Mouse (Mus musculus) gonadal fat pad, adult 2 months (tissue): ENCODE measurements around the gene Cav3. TPM values are rescaled to one million over a fixed set of nuclear protein-coding genes. Genes with fewer than 3 reads are reported as not detected.

Source experiments
- DNase-seq: peaks from one replicate; pipeline ENCODE4 v3.0.0-alpha.2; 2012; ENCODE audit warnings: low read depth
- polyA plus RNA-seq: library from polyadenylated mRNA; depleted of rRNA; stranded (reverse); fragments of >200 nt; gene quantifications from 2 replicates; pipeline ENCODE4 v1.2.3, GENCODE M21; 2012; rRNA removed

Cav3 gene
- 5.3 and 5.9 TPM in 2 replicates for polyA plus RNA-seq

DNA sequence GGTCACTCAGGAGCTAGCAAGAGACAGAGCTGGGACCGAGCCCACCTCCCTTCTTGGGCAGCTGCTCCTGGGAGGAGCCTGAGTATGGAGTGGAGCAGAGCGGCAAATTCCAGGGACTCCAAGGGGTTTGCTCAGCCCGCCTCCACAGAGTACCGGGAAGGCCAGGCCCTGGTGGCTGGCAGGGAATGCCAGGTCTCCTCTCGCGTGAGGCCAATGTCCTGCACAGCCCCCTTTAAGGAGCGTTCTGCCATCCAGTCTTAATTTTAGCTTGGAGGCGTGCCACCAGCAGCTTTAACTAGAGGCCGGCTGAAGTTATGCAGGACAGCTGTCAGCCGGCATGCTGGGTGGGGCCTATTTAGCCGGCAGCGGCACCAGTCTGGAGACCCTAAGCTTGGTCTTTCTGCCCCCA lies at the start of gene Cav3:
Gene Cav3 (plus strand): TSS at position 165 of the 409 bp plus-strand sequence.
- DNase-seq: no peak

DNA sequence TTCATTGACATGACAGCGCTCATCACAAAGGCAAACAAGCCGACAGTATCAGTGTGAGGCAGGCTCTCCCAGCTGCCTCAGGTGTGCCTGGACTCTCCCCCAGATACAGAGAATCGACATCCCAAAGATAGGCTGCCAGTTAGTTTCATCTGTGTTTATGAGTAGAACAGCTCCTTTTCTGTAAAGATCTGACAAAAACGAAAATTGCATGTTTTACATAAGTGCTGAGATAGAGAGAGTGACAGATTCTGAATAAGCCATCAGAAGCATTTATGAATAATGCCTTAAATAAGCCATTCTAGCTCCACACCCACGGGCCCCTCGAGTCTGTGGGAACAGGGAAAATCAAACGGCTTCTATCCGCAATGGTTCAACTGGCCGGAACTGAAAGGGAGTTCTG lies 40.0 kb upstream of the Cav3 start:
- no peak for DNase-seq

DNA sequence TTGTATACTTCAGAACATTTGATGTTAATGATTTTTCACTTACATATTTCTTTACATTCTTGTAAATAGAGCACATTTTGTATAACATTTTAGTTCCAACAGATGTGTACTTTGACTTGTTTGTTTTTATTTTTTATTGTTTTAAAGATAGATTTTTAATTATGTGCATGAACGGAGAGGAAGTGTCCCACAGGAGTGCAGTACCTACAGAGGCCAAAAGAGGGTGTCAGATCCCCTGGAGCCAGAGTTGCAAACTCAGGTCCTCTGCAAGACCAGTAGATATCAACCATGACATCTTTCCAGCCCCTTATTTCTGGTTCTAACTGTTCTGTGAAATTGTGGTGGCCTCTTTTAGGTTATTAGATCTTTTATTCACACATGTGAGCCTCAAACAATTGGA lies 38.4 kb upstream of the Cav3 start:
- no peak for DNase-seq

DNA sequence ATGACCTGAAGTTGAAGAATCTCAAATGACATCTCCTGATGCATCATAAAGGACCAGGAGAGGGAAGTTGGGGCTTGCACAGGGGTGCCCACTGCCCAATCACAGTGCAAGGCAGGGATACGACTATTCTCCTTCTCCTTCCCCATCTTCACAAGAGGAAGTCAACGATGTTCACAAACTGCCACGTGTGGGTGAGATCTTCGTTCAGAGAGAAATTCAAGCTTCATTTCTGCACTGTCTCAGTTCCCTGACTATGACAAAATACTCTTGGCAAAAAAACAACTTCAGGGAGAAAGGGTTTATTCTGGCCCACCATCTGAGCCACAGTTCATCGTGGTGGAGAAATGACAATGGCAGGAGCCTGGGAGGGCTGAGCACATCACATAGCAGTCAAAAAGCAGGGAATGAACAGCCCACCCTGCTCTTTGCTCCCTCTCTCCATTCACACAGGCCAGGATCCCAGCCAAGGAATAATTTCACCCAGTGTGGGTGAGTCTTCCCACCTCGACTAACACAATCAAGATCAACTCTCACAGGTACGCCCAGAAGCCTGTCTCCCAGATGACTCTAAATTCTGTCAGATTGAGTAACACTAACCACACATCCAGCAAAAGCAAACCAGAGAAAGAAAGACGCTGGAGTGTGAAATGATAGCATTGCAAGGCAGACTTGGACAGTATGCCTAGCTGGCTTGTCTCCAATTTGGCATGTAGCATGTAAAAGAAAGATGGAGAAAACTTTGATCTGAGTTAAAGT lies 35.4 kb upstream of the Cav3 start:
- DNase-seq: no peak

DNA sequence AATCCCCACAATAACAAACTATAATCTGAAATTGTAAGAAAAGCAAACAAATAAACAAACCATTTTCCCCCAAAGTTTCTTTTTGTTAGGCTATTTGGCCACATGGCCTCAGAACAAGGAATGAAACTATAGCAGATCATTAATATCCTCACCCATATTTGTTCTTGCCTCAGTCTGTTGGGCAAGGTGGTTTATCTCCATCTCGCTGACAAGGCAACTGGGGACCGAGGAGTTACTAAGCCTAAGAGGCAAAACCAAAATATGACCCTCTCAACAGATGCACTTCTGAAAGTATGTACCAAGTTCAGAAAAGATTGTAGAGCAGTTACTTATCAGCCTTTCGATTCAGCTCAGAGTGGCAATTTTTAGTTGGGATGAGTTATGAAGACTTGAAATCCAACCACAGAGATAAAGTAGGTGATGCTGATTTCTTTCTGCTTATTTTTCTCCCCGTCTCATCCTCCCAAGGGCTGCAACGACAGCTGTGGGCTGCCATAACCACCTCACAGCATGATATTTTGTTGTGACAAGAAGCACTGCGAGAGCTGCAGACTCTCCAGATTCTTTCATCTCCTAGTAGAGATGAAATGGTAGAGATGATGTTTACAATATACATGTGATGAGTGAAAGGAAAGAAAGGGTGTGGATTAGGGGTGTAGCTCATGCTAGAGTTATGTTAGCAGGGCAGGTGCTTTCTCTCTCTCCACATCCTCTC lies 33.1 kb upstream of the Cav3 start:
- DNase-seq: no peak

DNA sequence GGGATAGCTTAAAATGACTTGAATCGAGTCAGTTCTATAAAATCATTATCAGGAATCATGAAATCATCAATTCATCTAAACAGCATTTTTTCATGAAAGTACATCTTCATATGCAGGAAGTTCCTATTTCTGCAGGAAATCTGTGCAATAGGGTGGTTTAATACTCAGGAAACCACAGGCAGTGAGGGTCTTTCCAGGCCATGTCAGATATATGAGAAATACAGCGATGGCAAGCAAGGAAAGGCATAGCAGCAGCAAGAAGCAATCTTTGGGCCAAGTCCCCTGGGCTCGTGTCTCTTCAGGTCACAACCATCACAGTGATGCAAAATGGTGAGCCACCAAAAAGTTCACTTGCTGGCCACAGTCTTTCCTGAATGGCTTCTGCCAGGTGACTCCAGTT lies 13.6 kb upstream of the Cav3 start:
- no peak for DNase-seq

DNA sequence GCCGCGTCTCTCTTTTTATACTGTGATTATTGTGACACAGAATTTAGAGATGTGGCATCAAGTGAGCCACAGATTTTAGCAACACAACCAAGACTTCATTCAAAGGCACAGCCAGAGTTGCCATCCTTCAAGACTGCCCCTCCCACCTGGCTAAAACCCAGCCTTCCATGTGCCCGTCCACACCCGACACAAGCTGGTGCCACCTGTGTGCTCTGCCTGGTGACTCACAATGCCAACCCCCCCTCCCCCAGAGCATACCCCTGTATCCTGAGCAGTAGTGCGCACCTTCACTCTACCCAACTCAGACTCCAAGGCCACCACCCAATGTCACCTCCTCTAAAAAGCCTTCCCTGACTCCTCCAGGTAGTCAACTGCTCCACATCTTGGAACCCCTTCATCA lies 2.2 kb downstream of the Cav3 start:
- DNase-seq: no peak

DNA sequence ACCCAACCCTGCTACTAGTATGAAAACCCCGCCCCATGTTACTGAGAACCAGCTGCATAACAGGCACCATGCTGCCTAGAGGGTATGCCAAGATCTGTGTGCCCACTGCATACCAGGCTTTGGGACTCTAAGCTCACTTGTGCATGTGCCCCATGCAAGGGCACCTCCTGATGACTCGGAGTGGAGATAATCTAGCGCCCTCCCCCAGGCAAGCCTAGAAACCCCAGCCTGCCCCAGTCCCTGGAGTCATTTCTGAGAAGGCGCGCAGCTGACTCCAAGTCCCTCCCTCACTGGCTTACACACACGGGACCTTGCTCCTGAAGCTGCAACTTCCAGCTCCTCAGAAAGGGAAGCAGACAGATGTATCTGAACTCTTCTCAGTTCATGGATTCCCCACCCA lies 4.0 kb downstream of the Cav3 start:
- DNase-seq: no peak

DNA sequence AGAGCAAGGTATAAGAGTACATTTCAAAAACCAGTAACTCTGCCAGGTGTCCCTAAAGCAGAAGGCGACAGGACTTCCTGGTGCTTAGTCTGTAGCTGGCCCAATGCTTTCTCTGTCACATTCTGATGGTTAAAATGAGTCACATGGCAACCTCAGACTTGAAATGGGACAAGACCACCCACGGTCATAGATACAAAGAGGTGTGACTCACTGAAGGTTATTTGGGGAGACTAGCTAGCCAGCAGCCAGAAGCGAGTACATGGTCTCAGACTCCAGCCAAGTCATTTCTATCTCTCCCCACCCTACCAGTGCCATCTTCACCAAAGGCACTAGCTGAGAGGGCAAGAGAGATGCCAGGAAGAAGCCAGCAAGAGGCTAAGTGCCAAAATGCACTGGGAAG lies 6.1 kb downstream of the Cav3 start:
- DNase-seq: no peak

DNA sequence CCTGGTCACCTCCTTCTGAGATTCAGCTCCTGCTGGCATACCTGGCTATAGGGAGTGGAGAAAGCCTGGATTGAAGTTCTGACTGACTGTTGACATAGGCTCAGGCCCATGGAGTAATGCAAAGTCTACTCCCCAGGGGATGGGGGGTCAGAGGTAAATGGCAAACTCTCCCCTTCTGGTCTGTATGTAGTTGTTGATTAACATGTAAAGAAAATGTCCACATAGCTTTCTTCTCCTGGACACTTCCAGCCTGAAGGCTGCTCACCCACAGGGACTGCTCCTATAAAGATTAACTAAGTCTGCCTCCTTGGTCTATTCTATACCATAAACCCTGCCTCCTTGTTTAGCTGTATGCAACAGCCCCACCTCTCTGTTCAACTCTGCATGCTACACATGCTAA lies 6.7 kb downstream of the Cav3 start:
- DNase-seq: no peak

DNA sequence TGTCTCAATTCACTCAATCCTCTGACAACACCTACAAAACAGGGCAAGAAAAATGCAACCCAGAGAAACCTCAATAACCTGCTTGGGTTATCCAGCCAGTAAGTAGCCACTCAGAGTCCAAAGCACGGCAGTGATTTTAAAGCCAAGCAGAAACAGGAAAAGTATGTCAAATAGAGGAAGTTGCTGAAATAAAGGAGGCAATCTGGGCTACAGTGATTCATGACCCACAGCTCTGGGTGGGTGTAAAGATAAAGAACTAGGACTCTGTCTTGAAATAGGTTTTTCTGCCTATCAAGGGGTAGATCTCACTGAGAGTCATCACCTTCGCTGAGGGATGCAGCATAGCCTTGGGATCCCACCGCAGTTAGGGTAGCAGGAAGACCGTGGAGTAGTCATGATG lies 12.3 kb downstream of the Cav3 start:
- DNase-seq: no peak

DNA sequence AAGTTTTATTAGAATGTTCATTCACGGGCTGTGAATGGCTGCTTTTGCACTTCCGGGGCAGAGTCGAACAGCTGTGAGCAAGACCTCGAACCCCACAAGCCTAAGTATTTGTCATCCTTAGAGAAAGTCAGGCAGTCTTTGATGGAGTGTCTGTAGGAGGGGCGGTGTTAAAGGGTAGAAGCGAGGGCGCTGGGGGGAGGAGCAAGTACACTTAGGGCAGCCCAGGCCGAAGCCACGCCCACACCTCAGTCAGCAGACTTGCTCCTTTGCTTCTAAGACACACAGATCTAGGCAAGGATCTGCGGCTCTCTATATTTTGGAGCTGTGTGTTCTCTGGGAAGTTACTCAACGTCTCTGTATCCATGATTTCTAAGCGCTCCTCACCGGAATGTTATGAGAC lies 20.6 kb downstream of the Cav3 start:
- DNase-seq: no peak

DNA sequence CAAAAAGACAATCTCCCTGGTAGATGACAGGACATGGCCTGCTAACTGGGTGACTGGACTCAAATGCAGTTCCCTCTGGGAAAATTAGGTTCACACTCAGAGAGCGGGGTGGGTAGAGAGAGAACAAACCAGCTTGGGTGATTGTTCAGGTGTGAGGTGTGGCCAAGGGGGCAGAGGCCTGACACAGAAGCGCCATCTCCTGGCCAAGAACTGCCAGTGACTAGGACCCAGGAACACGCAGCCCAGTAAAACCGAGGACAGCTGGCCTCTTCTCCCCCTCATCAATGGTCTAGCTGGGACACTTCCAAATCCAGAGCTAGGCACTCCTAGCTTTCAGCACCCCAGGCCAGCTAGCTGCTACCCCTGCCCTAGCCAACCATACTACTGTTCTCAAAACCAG lies 25.0 kb downstream of the Cav3 start:
- DNase-seq: no peak

DNA sequence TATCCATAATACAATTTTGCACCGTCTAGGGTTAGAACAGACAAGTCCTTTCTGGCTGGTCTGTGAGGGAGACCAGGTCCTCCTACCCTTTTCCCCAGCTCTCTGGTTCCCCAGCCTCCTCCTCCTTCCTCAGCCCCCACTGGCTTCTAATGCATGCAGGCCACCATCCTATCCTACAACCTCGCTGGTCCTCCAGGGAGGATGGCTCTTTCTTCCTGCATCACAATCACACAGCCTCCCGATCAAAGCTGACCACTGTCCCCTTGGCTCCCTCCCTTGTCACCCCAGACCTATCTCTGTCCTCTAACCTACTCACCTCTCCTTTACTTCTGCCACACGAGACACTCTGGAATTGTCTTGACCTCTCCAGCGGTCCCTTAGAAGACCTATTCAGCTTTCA lies 28.7 kb downstream of the Cav3 start:
- no peak for DNase-seq

DNA sequence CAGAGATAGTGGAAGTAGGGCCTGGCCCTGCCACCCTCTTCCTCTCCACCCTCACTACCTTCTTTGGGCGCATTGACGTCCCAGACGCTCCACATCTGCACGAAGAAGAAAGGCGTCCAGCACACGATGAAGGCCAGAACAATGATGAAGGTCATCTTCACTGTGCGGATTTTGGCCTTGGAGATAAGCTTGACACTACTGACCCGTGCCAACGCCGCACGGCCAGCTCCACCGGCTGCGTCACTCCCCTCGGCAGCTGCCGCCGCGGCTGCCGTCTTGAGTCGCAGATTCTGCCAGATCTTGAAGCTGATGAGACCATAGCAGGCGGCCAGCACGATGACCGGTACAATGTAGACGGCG lies 29.5 kb downstream of the Cav3 start:
- no peak for DNase-seq

DNA sequence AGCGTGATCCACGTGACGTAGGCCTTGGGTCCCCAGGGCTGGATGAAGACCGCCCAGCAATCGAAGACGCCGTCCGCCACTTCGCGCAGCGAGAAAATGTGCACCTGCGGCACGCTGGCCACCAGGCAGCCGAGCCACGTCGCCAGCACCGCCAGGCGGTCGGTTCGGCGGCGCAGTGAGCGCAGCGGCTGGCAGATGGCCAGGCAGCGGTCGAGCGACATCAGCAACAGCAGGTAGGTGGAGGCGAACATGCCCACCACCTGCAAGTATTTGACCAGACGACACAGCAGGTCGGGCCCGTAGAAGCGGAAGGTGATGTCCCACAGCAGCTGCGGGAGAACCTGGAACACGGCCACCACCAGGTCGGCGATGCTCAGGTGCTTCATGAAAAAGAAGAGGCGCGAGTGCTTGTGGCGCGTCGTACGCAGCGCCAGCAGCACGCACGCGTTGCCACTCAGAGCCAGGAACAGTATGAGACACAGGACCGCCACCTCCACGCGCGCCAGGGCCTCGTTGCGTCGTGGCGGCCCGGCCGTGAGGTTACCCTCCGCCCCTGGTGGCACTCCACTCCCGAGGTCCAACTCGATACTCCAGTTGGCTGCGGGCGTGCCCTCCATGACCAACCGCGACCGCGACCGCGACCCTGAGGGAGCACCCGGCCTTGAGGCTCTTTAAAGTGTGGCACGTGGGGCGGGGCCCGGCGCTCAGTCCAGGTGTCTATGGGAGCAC lies 30.0 kb downstream of the Cav3 start:
- no peak for DNase-seq

DNA sequence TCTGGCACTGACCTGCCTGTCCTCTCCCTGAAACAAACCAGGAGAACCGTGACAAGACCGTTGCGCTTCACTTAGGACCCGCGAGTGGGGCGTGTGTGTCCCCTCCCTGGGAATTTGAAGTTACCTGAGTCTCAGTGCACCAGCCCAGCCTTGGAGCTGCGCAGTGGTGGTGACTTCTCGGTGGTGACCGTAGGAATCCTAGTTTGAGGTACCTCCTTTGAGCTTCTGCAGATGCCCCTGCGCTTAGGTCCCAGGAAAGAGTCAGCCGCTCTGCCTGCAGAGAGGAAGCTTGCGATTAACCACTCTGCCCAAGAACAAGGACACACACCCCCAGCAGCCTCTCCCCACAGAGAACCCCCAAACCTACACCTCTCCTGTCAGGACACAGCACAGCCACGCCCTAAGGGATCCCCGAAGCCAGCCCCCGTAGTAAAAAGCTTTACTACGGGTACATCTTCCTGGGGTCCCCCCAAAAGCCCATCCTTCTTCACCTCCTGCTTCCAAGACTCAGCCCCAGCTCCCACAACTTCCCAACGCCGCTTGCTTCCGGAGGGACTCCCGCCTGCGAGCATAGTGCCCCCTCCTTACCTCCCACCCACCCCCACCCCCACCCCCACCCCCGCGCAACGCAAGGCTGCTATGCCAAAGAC lies 30.7 kb downstream of the Cav3 start, which contains the start of gene Oxtr:
Gene Oxtr (minus strand): TSS at position 34 of the 650 bp plus-strand sequence.
- DNase-seq: no peak

DNA sequence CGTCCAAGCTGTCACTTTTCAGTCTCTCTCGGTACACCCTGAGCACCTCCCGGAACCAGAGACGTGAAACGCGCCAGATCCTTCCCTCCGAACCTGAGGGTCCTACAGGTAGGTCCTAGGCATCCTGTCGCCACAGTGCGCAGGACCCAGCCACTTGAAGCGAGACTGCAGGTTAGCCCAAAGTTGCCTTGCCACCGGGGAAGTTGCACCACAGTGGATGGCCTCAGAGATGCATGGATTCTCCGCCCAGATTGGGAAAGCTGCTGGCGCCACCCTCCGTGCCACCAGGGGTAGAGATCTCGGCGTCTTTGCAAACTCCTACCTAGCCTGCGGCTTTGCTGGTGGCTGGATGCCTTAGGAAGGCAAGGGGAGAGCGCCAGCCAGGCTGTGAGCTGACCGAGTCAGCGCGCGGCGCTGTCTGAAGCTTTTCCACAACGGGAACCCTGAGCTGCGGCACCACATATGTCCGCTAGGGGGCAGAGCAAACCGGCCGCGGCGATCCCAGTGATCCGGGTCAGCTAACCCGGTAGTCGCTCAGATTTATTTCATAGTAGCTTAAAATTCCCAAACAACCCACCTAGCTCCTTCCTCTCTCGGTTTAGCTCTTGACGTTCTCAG lies 31.4 kb downstream of the Cav3 start:
- DNase-seq: no peak

DNA sequence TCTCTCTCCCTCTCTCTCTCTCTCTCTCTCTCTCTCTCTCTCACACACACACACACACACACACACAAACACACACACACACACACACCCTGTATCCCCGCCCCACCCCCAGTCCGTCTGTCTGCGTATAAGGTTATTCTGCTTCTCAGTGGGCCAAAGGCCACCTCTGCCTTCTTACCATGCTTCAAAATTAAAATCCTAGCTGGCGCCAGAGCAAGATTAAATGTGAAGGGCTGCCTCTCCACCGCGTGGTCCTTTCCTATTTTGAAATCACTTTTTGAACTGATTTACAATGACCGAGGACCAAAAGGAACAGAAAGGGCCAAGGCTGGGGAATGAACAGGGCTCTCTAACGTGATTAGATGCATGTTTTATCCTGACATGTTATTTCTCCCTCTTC lies 32.2 kb downstream of the Cav3 start:
- no peak for DNase-seq

DNA sequence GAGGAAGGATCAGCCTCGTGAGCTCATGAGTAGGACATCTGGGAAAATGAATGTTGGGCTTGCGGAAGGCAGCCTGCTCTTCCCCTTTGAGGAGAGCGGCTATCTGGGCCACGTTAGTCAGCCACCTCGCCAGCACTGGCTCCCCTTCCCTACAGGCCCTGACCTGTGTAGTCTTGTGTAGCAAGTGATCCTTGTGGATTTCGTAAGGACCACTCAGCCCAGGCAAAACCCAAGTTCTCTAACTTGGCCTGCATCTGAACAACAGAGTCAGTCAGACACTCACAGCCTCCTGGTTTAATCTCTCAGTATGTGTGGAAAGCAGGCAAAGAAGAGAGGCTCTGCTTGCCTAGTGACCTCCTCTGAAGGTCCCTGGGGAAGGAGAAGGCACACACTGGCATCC lies 33.4 kb downstream of the Cav3 start:
- DNase-seq: peak; percentile 62

DNA sequence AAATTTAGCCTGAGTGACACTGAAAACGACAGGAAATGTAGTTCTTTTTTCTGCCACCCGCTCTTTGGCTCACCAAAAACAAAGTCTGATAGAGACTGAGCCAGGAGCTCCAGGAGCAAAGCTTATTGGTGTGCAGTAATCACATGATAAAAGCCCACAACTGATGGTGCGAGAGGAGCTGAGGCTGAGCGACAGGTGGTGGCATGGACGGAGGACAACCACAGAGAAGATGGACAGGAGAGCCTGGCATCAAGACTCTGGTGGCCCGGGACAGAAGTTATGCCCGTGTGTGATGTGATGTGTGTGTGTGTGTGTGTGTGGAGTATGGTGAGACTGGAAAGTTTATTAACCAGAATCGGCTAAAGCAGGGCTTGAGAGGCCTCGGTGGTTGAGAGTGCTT lies 34.1 kb downstream of the Cav3 start:
- DNase-seq: no peak

DNA sequence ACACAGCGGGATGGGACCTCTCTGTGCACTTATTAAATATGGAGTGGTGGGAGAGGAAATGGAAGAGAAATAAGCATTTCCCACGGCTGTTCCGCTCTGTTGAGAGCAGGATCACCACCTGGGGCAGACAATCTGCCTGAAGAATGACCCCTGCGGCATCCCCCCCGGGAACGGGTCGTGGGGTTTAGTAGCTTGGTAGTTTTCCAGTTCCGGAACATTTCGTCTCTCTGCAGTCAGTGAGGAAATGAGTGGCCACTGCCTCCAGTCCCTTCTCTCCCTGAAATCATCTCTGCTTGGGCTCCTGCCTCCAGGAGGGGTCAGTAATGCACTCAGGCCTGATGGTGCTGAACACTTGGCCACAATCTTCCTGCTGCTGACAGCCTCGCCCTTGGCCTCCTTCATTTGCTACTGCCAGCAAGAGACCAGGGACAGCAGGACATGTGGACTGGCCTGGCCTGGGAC lies 35.3 kb downstream of the Cav3 start:
- DNase-seq: no peak
